Mouse (Mus musculus): Measurements from ENCODE around the gene Dbh. TPM values are rescaled to one million over a fixed set of nuclear protein-coding genes. Genes with fewer than 3 reads are reported as not detected.

The Dbh gene
- total and polyA plus RNA-seq, 2 experiments from 2014 or later: 1.7 TPM; not detected in 1

GRCm38 (mm10) chr2:27146840-27147239 is 18.2 kb upstream of the Dbh start:
- DNase-seq (ENCODE audit: low spot score): no peak
- no peak for TF ChIP-seq CTCF (IDR thresholded peaks at IDR 0.05; ENCODE audit: low read depth)
- TF ChIP-seq EP300 (IDR thresholded peaks at IDR 0.05; ENCODE audit: low read depth): no peak
- Histone ChIP-seq H3K9me3 (replicated peaks; ENCODE audit: control insufficient read depth, low read length) (no peaks in the 10 kb centered on the region), H3K4me2 (ENCODE audit: low read depth, low read length) (no peak overlapping the region), H3K36me3 (replicated peaks; ENCODE audit: control insufficient read depth, insufficient read depth, low read length) (no peaks in the 10 kb centered on the region), H3K4me1 (ENCODE audit: control insufficient read depth, insufficient read depth) (0 out of 2 replicates have a peak, but pooled peaks cover 2% of the 10 kb centered on the region), H3K27me3 (ENCODE audit: control insufficient read depth, insufficient read depth, low read length) (peaks cover 36% of the 10 kb centered on the region), H3K27ac (ENCODE audit: low read depth) (no peak overlapping the region), H3K4me3 (ENCODE audit: low read depth, low read length) (no peak overlapping the region), H3K9ac (replicated peaks; ENCODE audit: low read depth, low read length) (no peak overlapping the region)
- ATAC-seq (ENCODE audit: insufficient read depth, low read depth): no peak
- WGBS: 77% methylated on average over 6 of the region's 6 CpGs

GRCm38 (mm10) chr2:27149457-27149856 is 15.6 kb upstream of the Dbh start:
- Histone ChIP-seq H3K27ac (ENCODE audit: low read depth) (no peak overlapping the region), H3K4me2 (ENCODE audit: low read depth, low read length) (no peak overlapping the region), H3K4me1 (ENCODE audit: control insufficient read depth, insufficient read depth) (no peaks in the 10 kb centered on the region), H3K9me3 (replicated peaks; ENCODE audit: control insufficient read depth, low read length) (no peaks in the 10 kb centered on the region), H3K9ac (replicated peaks; ENCODE audit: low read depth, low read length) (no peak overlapping the region), H3K27me3 (ENCODE audit: control insufficient read depth, insufficient read depth, low read length) (peaks cover 19% of the 10 kb centered on the region; the same call in 1 of the 2 replicates), H3K4me3 (ENCODE audit: low read depth, low read length) (no peak overlapping the region), H3K36me3 (replicated peaks; ENCODE audit: control insufficient read depth, insufficient read depth, low read length) (no peaks in the 10 kb centered on the region)
- no peak for TF ChIP-seq CTCF (IDR thresholded peaks at IDR 0.05; ENCODE audit: low read depth)
- no peak for TF ChIP-seq EP300 (IDR thresholded peaks at IDR 0.05; ENCODE audit: low read depth)
- ATAC-seq (ENCODE audit: insufficient read depth, low read depth): no peak
- 25% methylated on average over 2 of the region's 2 CpGs for WGBS
- no peak for DNase-seq (ENCODE audit: low spot score)

DNA sequence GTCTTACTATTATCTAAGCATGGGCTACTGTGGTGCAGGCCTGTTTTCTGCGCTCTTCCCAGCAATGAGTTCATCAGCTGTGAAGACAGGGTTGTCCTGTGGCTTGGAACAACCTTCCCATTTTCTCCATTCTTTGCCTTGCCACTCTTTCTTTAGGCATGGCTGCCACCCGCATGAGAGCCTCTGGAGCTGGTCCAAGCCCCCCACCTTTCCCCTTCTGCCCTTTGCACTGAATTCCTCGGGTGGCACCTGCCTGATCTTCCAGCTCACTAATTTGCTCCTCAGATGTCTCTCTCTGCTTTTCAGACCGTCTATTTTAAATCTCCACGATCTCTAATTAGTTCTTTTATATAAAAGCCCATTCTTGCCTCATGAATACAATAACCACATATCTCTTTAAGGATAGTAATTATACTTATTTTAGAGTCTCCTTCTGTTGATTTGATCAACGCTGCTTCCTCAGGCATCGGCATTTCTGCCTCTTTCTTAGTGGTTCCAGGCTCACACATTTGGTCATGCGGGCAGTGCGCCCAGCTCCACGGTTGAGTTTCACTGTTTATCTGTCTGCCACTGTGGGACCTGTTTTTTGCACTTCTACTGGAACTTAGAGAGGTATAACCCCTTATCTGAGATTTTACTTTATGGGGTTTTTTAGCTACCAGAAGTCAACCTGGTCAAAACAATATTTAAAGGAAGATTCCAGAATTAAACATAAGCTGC is 10.4 kb upstream of the Dbh start:
- H3K4me3 ChIP-seq (ENCODE audit: low read depth, low read length): no peak overlapping the region
- 77% methylated on average over 10 of the region's 10 CpGs for WGBS
- ATAC-seq (ENCODE audit: insufficient read depth, low read depth) (no peak), DNase-seq (ENCODE audit: low spot score) (no peak)
- H3K9me3 ChIP-seq (replicated peaks; ENCODE audit: control insufficient read depth, low read length): no peaks in the 10 kb centered on the region
- H3K36me3 ChIP-seq (replicated peaks; ENCODE audit: control insufficient read depth, insufficient read depth, low read length): no peaks in the 10 kb centered on the region
- H3K4me1 ChIP-seq (ENCODE audit: control insufficient read depth, insufficient read depth): no peaks in the 10 kb centered on the region
- TF ChIP-seq EP300 (IDR thresholded peaks at IDR 0.05; ENCODE audit: low read depth) (no peak), CTCF (IDR thresholded peaks at IDR 0.05; ENCODE audit: low read depth) (no peak)
- H3K9ac ChIP-seq (replicated peaks; ENCODE audit: low read depth, low read length): no peak overlapping the region
- no peak overlapping the region for H3K27ac ChIP-seq (ENCODE audit: low read depth)
- H3K4me2 ChIP-seq (ENCODE audit: low read depth, low read length): no peak overlapping the region
- H3K27me3 ChIP-seq (ENCODE audit: control insufficient read depth, insufficient read depth, low read length): 0 out of 2 replicates have a peak, but pooled peaks cover 5% of the 10 kb centered on the region

DNA sequence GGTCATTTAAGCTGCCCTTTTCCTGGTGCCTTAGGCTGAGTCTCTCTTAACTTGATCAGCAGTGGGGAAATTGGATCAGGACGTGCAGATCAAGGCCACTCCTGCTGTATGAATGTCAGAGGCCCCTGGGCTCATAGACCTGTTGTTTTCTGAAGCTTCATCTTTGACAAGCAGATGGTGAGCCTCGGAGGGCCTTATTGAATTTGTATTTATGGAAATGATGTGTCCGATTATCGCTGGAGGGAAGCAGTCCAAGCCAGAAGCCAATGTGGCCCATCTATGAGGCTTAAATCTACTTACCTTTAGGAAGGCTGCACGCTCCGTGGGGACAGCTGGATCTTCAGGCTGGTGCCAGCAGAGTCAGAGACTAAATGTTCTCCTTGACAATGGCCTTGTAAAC is 8.4 kb upstream of the Dbh start:
- ATAC-seq (ENCODE audit: insufficient read depth, low read depth) (no peak), DNase-seq (ENCODE audit: low spot score) (no peak)
- no peaks in the 10 kb centered on the region for H3K27me3 ChIP-seq (ENCODE audit: control insufficient read depth, insufficient read depth, low read length)
- H3K27ac ChIP-seq (ENCODE audit: low read depth): no peak overlapping the region
- H3K4me3 ChIP-seq (ENCODE audit: low read depth, low read length): no peak overlapping the region
- H3K4me2 ChIP-seq (ENCODE audit: low read depth, low read length): no peak overlapping the region
- H3K36me3 ChIP-seq (replicated peaks; ENCODE audit: control insufficient read depth, insufficient read depth, low read length): no peaks in the 10 kb centered on the region
- WGBS: 81% methylated on average over 6 of the region's 6 CpGs
- no peaks in the 10 kb centered on the region for H3K9me3 ChIP-seq (replicated peaks; ENCODE audit: control insufficient read depth, low read length)
- no peak overlapping the region for H3K9ac ChIP-seq (replicated peaks; ENCODE audit: low read depth, low read length)
- H3K4me1 ChIP-seq (ENCODE audit: control insufficient read depth, insufficient read depth): no peaks in the 10 kb centered on the region
- TF ChIP-seq CTCF (IDR thresholded peaks at IDR 0.05; ENCODE audit: low read depth) (no peak), EP300 (IDR thresholded peaks at IDR 0.05; ENCODE audit: low read depth) (no peak)

DNA sequence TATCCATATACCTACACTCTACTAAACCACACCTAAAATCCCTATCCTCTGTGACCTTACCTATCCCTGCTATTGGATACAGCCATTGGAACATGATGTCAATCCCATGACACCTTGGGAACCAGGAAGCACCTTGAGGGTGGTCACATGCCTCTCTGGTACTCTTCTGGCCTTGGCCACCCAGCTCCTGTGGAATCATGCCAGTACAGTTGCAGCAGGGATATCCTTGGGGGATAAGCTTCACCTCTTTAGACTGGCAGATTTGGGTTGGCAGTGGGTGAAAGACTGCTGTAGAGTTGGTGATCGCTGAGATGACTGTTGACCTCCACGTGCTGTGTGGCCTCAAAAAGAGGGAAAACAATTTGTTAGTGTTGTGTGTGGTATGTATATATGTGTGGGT is 3.5 kb upstream of the Dbh start:
- no peak for DNase-seq (ENCODE audit: low spot score)
- Histone ChIP-seq H3K4me2 (ENCODE audit: low read depth, low read length) (no peak overlapping the region), H3K27ac (ENCODE audit: low read depth) (no peak overlapping the region), H3K4me3 (ENCODE audit: low read depth, low read length) (no peak overlapping the region), H3K9ac (replicated peaks; ENCODE audit: low read depth, low read length) (no peak overlapping the region), H3K9me3 (replicated peaks; ENCODE audit: control insufficient read depth, low read length) (no peaks in the 10 kb centered on the region), H3K4me1 (ENCODE audit: control insufficient read depth, insufficient read depth) (no peaks in the 10 kb centered on the region), H3K36me3 (replicated peaks; ENCODE audit: control insufficient read depth, insufficient read depth, low read length) (no peaks in the 10 kb centered on the region), H3K27me3 (ENCODE audit: control insufficient read depth, insufficient read depth, low read length) (no peaks in the 10 kb centered on the region)
- ATAC-seq (ENCODE audit: insufficient read depth, low read depth): no peak
- TF ChIP-seq CTCF (IDR thresholded peaks at IDR 0.05; ENCODE audit: low read depth) (no peak), EP300 (IDR thresholded peaks at IDR 0.05; ENCODE audit: low read depth) (no peak)
- 88% methylated on average over 2 of the region's 2 CpGs for whole genome bisulfite sequencing

GRCm38 (mm10) chr2:27162656-27163055 is 2.4 kb upstream of the Dbh start:
- no peaks in the 10 kb centered on the region for H3K9me3 ChIP-seq (replicated peaks; ENCODE audit: control insufficient read depth, low read length)
- 42% methylated on average over 11 of the region's 11 CpGs for WGBS
- TF ChIP-seq EP300 (IDR thresholded peaks at IDR 0.05; ENCODE audit: low read depth) (no peak), CTCF (IDR thresholded peaks at IDR 0.05; ENCODE audit: low read depth) (no peak)
- no peak overlapping the region for H3K27ac ChIP-seq (ENCODE audit: low read depth)
- no peak for ATAC-seq (ENCODE audit: insufficient read depth, low read depth)
- H3K9ac ChIP-seq (replicated peaks; ENCODE audit: low read depth, low read length): no peak overlapping the region
- no peak for DNase-seq (ENCODE audit: low spot score)
- no peak overlapping the region for H3K4me2 ChIP-seq (ENCODE audit: low read depth, low read length)
- H3K4me1 ChIP-seq (ENCODE audit: control insufficient read depth, insufficient read depth): no peaks in the 10 kb centered on the region
- H3K36me3 ChIP-seq (replicated peaks; ENCODE audit: control insufficient read depth, insufficient read depth, low read length): no peaks in the 10 kb centered on the region
- H3K27me3 ChIP-seq (ENCODE audit: control insufficient read depth, insufficient read depth, low read length): no peaks in the 10 kb centered on the region
- no peak overlapping the region for H3K4me3 ChIP-seq (ENCODE audit: low read depth, low read length)

Data from heart, postnatal 0 days (tissue).